Mouse (Mus musculus) G1E-ER4 (cell line): Measurements from ENCODE around the gene Nnmt. TPM values are rescaled to one million over a fixed set of nuclear protein-coding genes. Genes with fewer than 3 reads are reported as not detected.

Experiments
- GATA1 ChIP-seq: IDR thresholded peaks from one replicate; pipeline ENCODE4 v1.8.0; 2012; ENCODE audit warnings: low read length, inconsistent platforms
- polyA plus RNA-seq: library from polyadenylated mRNA; stranded (reverse); fragments of >175 nt; gene quantifications from 2 replicates; pipeline ENCODE4 v1.2.3, GENCODE M21; 2012

Gene Nnmt
- not detected in 2 replicates for polyA plus RNA-seq

DNA sequence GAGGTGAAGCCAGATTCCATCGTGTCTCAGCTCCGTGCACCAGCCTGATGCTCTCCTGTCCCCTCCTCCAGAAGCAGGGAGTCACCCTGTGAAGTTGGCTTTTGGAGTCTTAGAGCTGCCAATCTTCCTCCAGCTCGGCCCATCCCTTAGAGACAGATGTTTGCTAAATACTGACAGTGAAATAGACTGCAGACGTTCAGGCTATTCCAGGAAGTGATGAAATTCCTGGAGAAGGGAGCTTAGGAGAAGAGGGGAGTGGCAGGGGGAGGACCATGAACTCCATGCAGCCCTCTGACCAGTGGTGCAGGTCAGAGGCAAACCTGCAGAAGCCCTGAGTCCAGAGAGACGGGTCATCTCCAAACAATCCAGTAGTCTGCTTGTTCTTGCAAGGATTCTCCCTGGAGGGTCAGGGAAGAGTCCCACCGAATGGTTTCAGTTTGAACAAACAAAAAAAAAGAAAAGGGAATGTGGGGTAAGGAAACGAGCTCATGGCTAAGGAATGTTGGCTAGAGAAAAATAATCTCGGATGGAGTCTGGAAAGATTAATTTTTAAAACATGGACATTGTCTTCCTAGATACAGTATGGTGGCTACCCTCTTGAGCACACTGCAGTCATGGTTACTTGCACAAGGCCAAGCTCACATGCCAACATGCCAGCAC is at the start of gene Nnmt:
Gene Nnmt, minus strand, starts transcription at position 215 of the 660 bp plus-strand sequence.
- TF ChIP-seq GATA1, result no peak

DNA sequence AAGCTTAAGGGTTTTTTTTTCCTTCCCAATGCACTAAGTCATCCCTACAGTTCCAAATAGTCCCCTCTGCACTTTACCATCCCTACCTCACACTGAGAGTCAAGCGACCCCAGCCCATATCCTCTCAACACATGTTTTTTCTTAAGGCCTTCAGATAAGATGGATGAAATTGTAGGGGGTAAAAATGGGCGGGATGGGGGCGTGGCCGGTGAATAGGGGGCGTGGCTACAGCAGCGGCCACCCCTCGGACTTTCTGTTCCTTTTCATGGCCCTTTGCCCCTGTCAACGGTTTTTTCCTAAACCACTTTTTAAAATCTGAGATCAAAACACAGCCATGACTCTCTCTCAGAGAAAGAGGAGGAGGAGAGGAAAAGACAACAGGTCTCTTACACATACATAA is 49.8 kb upstream of the Nnmt start:
- no peak for TF ChIP-seq GATA1

DNA sequence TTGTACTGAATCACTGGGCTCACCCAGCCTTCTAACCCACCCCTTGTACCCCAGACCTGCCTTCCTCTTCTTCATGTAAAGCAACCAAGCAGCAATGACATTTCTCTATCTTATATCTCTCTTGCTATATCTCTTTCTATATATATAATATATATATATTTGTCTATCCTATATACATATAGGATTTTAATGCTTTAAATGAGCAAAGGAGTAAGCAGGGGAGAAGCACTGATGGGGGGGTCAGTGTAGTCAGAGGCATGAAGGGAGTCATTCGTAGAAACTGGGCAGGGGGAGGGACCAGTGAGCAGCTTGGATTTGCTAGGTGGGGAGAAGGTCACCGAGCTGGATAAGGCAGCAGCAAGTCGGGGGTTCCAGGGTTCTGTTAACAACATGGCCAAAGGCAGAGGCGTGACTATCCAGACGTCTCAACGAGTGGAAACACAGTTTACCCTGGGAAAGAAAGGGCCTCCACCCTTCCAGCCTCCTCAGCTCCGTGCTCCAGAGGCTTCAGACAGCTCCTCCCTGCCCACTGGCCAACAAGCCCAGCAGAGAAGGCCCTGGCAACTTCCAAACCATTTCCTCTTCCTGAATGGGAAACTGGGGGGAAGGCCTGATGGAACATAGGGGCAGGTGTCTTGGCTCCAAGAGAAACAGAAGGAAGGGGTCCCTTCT is 48.6 kb upstream of the Nnmt start:
- no peak for TF ChIP-seq GATA1

DNA sequence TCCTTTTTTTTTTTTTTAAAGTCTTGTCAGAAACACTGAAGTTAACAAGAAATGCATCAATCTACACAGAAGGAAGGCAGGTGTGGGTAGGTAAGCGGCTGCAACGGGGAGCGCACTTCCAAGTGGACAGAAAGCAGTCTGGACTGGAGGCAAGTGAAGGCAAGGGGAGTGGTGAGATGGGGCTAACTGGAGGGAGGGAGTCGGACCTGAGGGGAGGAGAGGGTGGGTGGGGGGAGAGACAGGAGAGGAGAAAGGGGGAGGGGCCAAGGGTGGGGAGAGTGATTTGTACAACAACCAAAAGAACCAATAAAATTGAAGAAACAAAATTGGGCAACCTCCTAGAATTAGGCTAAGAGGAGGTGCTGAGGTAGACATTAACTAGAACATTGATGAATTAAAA is 47.1 kb upstream of the Nnmt start:
- TF ChIP-seq GATA1, result no peak

DNA sequence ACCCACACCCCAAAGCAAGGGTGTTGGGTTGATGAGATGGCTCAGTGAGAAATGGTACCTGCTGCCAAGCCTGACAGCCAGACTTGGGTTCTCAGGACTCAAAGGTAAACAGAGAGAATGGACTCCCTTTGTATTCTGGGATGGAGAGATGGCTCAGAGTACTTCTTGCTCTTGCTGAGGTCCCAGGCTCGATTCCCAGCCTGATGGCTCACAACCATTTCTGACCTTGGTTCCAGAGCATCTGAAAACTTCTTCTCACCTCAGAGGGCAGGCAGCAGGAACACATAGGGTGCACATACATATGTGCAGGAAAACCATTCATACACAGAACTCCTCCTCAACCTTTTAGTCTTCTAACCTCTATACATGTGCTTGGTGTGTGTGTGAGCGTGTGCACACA is 45.9 kb upstream of the Nnmt start:
- no peak for TF ChIP-seq GATA1

DNA sequence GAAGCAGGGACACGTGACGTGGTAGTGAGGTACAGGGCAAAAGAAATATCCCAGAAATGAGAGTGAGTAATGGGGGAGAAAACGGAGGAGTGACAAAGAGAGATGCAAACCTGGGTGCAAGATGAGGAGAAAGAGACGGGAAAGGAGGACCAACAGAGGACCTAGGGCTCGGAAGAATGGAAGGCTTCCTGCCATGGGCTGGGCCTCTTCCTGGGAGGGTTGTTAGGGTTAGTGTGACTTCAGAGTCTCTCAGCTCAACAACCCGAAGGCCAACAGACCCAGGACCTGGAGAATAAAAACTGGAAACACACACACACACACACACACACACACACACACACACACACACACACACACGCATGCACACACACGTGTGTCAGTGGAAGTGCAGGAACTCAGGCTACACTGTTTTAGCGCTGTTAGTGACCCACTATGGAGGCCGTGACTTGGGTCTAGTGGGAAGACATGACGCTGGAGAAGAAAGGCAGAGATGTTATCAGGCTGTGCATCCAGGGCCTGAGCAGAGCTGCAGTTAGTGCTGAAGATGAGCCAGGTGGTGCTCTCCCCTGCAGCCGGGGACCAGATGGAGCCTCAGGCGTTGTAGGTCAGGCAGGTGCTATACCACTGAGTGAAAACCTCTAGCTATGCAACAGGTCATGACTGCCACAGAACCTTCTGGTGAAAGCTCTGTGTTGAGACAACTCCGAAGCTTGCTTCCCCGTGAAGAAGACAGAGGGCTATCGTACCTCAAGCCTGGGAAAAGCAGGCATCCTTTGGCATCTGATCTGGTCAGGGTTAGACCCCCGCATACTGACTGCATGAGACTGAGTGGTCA is 45.1 kb upstream of the Nnmt start:
- no peak for TF ChIP-seq GATA1

DNA sequence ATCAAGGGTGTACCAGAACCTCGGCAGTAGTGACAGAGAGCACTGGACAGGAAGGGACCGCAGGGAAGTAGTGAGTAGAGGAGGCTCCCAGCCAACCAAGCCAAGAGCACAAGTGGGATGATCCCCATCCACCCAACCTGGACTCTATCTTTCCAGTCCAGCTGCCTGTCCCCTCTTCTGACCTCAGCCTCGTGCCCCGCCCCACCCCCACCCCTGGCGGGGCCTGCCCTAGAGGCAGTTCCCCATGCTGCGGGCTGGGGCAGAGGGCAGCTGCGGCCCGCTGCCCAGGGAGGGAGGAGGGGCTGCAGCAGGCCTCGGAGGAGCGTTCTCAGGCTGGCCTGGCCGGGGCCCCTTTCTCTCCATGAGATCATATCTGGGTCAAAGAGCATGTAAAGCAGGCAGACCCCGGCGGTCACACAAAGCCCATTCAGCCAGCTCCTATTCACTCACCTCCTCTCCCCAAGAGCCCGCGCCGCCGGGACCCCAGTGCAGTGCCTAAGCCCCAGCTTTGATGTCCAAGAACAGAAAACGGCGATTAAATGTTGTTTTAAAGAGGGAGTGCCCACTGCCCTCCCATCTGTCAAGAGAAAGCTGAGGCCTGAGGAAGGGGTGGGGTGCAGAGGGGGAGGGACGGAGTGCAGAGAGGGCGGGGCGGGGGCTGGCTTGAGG is 44.3 kb upstream of the Nnmt start:
- no peak for TF ChIP-seq GATA1

DNA sequence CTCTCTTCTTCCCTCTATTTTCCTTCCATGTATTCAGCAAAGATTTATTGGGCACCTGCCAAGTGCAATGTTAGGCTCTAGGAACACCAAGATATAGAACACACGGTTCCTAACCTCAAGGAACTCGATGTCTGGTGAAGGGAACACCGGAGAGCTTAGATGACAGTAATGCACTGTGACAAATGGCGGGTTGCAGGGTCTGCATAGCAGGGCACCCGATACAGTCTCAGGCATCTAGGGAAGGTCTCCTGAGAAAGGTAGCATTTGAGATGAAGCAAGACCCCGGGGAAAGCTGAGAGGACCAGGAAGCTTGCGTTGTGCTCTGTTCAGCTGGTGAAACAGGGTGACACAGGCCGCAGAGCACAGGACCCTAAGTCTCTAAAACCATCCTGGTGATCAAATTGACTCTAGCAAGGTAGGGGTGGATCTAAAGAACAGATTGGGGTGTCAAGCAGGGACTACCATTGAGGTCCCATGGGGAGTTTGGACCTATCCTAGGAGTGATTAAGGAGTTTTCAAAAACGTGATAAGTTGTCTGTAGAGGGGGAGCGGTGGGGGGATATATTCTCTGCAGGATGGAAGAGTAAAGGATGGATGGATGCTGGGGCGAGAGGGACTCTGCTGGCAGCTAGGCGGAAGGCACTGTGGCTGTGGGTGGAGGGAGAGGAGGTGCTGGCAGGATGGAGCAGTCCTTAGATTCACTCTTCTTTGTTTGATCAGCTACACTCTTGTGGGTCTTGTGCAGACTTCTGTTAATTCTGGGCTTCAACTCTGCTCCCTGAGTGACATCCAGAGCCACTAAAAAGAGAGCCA is 43.5 kb upstream of the Nnmt start:
- no peak for TF ChIP-seq GATA1

DNA sequence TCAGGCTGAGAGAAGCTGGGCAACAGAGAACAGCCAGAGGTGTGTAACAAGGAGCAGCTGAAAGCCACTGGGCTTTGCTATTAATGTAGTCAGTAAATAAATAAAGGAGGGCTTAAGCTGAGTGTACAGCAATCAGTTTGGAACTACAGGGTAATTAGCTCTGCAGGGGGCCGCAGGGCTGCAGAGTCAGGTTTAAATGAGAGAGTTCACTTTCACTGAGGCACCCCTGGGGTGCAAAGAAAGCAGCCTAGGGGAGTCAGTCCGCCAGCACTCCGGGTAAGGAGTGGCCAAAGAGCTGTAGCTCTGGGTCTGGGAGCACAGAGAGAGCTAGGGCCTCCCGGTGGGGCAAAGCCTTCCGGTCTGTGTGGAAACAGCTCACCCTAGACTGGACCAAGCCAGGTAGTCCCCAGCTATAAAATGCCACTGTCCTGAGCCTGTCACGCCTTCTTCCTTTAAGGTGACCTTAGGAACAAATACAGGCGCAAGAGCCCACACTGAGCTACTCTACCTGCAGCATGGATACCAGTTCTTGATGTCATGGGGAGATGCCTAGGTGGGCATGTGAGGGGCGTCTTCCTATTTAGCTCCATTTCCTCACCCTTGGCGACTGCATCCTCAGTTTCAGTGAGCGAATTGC is 42.8 kb upstream of the Nnmt start:
- no peak for TF ChIP-seq GATA1

DNA sequence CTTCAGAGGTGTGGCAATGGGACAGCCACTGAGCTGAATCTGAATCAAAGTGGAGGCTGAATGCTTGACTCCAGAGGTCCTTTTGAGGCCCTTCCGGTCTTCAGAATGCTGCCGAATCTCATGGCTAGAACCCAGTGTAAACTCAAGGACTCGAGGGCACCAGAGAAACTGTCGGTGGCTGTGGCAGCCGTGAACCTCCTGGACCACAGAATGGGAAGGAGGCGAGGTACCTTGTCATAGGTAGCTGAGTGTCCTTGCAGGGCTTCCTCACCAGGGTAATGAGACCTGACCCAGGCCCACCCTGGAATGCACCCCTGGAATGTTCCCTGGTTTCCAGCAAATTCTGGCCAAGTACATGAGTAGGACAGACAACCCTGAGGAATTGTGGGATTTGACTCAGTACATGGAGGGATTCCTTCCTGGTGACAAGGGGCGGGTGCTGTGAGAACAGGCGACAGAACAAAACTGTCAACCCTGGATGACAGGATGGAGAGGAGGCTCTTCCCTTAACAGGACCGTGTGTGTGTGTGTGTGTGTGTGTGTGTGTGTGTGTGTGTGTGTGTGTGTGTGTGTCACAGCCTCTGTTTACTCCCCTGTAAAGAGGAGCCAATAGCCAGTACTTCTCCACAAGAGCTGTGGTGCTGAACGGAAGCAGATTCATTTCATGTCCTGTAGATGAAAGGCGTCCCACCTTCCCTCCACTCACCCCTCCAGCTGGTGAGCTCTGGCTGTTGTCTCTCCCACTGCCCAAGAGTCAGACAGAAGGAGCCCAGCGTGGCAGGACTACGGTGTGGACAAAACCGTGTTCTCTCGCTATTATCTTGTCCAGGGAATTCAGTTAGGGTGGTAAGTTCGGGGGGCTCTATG is 42.1 kb upstream of the Nnmt start:
- TF ChIP-seq GATA1, result no peak

DNA sequence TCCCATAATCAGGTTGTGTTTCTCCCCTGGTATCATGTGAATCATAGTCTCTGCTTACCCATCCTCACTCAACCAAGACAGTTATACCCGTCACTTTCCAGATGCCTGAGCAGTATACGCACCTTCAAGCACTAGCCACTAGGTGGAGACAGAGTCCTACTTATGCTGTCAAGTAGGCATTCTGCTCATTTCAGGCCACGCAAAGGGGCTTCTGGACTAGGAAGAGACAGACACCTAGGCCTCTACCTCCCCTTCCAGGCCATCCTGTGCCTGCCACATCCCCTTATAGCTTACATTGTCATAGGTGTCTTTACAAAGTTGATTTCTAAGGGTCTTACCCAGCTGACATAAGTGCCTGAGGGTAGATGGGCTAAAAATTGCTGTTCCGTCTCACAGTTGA is 41.3 kb upstream of the Nnmt start:
- TF ChIP-seq GATA1, result no peak

DNA sequence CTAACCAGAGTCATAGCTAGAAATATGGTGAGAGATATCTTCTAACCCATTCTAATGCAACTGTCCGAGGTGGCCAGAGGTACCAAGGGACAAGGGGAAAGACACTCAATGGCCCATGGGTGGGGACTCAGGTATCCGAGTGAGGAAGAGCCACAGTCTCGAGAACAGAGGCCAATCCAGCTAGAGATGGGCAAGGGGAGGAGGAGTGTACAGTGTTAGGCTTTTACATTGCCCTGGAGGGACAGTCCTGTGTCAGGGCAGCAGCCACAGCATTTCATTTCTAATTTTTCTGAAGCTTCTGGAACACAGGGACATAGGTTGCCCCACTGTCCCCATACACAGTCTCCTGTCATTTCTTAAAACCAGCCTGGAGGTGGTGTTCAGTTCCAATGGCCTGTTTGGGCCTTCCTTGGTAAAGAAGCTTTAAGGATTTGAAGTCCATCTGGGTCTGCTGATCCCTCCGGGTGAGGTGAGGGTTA is 40.7 kb upstream of the Nnmt start:
- no peak for TF ChIP-seq GATA1

DNA sequence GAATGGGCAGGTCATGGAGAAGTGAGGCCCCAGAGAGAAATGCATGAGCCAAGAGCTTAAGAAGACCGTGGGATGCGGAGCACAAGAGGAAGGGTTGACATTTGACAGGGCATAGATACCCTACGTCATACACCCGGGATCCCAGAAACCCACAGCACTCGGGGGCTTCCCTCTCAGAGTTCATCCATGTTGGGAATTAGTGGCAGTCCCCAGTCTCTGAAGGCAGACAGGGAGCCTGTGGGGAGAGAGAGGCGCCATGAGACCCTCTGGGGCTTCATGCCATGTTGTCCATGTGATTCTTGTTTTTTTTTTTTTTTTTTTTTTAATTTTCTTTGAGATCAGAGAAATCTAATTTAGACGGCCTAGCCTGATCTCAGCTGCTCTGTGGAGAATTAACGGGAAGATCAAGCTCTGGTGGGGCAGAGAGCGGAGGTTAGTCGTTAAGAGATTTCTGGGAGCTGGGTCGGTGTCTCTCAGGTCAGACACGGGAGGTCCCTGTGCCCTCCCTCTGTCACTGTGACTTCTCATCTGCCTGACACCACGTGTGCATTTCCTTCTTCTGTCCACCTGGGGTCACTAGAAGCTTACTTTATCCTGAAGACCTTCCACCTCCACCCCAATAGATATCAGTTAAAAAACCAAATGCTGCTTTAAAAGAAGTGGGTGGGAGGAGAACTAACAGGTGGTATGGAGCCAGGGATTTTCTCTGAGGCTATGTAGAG is 40.1 kb upstream of the Nnmt start:
- no peak for TF ChIP-seq GATA1
